Comparison of ENCODE assay signal across 8 mouse cellular contexts in genomic region chr11:69372056-69372779, GRCm38 (mm10). TPM values are rescaled to one million over a fixed set of nuclear protein-coding genes. Genes with fewer than 3 reads are reported as not detected.
DNase-seq lines count a peak whose midpoint lies in the region; ATAC-seq lines count a peak whose summit lies in the region.

No protein-coding gene starts in this region.

- WGBS in neural tube, embryonic 11.5 days = 41% methylated on average over 12 of the region's 12 CpGs
- 51% methylated on average over 12 of the region's 12 CpGs for WGBS in hindbrain, embryonic 10.5 days
- WGBS in midbrain, embryonic 14.5 days = 40% methylated on average over 12 of the region's 12 CpGs

- H3K9ac ChIP-seq in neural tube, embryonic 11.5 days (ENCODE audit: low read length) = peak overlapping the region; percentile 24; the same call in 1 of the 2 replicates
- peak overlapping the region; percentile 37; the same call in 1 of the 2 replicates for H3K9ac ChIP-seq in midbrain, embryonic 14.5 days (replicated peaks; ENCODE audit: low read length)

- peak overlapping the region; percentile 76 for H3K27ac ChIP-seq in neural tube, embryonic 11.5 days (ENCODE audit: low read depth, low read length)
- peak overlapping the region; percentile 100 for H3K27ac ChIP-seq in hindbrain, embryonic 10.5 days
- H3K27ac ChIP-seq in midbrain, embryonic 14.5 days (replicated peaks; ENCODE audit: low read depth, low read length) = peak overlapping the region; percentile 74

- H3K4me3 ChIP-seq in neural tube, embryonic 11.5 days (ENCODE audit: low read depth, low read length) = no peak overlapping the region
- peak overlapping the region; percentile 89 for H3K4me3 ChIP-seq in hindbrain, embryonic 10.5 days
- H3K4me3 ChIP-seq in midbrain, embryonic 14.5 days (replicated peaks; ENCODE audit: low read depth, low read length) = no peak overlapping the region

- DNase-seq in neural tube, embryonic 11.5 days (ENCODE audit: low spot score) = peak; percentile 17
- DNase-seq in neural tube, embryonic 10.5 days (ENCODE audit: extremely low spot score, low spot score) = no peak
- peak; percentile 96 for DNase-seq in cerebellum, adult 9-11 months
- DNase-seq in hindbrain, embryonic 10.5 days (ENCODE audit: low spot score) = peak; percentile 22
- peak; percentile 88 for DNase-seq in layer of hippocampus, adult 9-11 months
- peak; percentile 52 for DNase-seq in midbrain, embryonic 14.5 days
- DNase-seq in gastrocnemius, postnatal 25 days = no peak
- no peak for DNase-seq in adrenal gland, postnatal 25 days

- no peak for ATAC-seq in neural tube, embryonic 11.5 days (ENCODE audit: insufficient read depth, low FRiP score, low TSS enrichment)
- no peak for ATAC-seq in midbrain, embryonic 14.5 days (ENCODE audit: low FRiP score, low TSS enrichment)

- H3K27me3 ChIP-seq in neural tube, embryonic 11.5 days (ENCODE audit: control insufficient read depth, insufficient read depth, low read length) = no peaks in the 10 kb centered on the region
- no peaks in the 10 kb centered on the region for H3K27me3 ChIP-seq in hindbrain, embryonic 10.5 days (ENCODE audit: insufficient read depth, poor library complexity, severe bottlenecking)
- H3K27me3 ChIP-seq in midbrain, embryonic 14.5 days (ENCODE audit: control insufficient read depth, insufficient read depth, low read length) = no peaks in the 10 kb centered on the region

- peak overlapping the region; percentile 33 for H3K4me2 ChIP-seq in neural tube, embryonic 11.5 days (ENCODE audit: low read depth)
- H3K4me2 ChIP-seq in midbrain, embryonic 14.5 days (ENCODE audit: low read length) = peak overlapping the region; percentile 45

- peaks cover 31% of the 10 kb centered on the region for H3K4me1 ChIP-seq in neural tube, embryonic 11.5 days (ENCODE audit: control insufficient read depth, insufficient read depth, low read length)
- peaks cover 59% of the 10 kb centered on the region for H3K4me1 ChIP-seq in hindbrain, embryonic 10.5 days (replicated peaks)
- peaks cover 27% of the 10 kb centered on the region for H3K4me1 ChIP-seq in midbrain, embryonic 14.5 days (ENCODE audit: control insufficient read depth, insufficient read depth, low read length)

- H3K9me3 ChIP-seq in neural tube, embryonic 11.5 days (ENCODE audit: control insufficient read depth, low read length) = no peaks in the 10 kb centered on the region
- no peaks in the 10 kb centered on the region for H3K9me3 ChIP-seq in hindbrain, embryonic 10.5 days
- no peaks in the 10 kb centered on the region for H3K9me3 ChIP-seq in midbrain, embryonic 14.5 days (ENCODE audit: control insufficient read depth, low read length)

- H3K36me3 ChIP-seq in neural tube, embryonic 11.5 days (ENCODE audit: control insufficient read depth, insufficient read depth, low read length) = no peaks in the 10 kb centered on the region
- H3K36me3 ChIP-seq in hindbrain, embryonic 10.5 days = peaks cover 39% of the 10 kb centered on the region
- H3K36me3 ChIP-seq in midbrain, embryonic 14.5 days (ENCODE audit: control insufficient read depth, insufficient read depth, low read length) = peaks cover 4% of the 10 kb centered on the region; the same call in 1 of the 2 replicates

RNA-seq across cellular contexts. Expression of gene Chd3, which starts 3.0 kb away (rescaled TPM):
- polyA plus RNA-seq in neural tube, embryonic 11.5 days (2014; fragmentation: Nextera tagmentation; extraction: Ambion mirVana) = 57.3 and 60.1 TPM in 2 replicates
- 45.1 and 46.9 TPM in 2 replicates for polyA plus RNA-seq in hindbrain, embryonic 10.5 days (2016; fragmentation: Nextera tagmentation; extraction: Ambion mirVana)
- polyA plus RNA-seq in midbrain, embryonic 14.5 days (2014; fragmentation: Nextera tagmentation; extraction: Ambion mirVana) = 77.5 and 80.8 TPM in 2 replicates
- total RNA-seq in gastrocnemius, postnatal 25 days (2021) = 10 to 100 TPM; 12.0 to 13.9 TPM
- total RNA-seq in adrenal gland, postnatal 25 days (2021) = 105 and 111 TPM in 2 replicates

RNA-seq across cellular contexts. Expression of gene Naa38, which starts 23.1 kb away (rescaled TPM):
- polyA plus RNA-seq in neural tube, embryonic 11.5 days (2014; fragmentation: Nextera tagmentation; extraction: Ambion mirVana) = 125 and 129 TPM in 2 replicates
- polyA plus RNA-seq in hindbrain, embryonic 10.5 days (2016; fragmentation: Nextera tagmentation; extraction: Ambion mirVana) = 148 and 159 TPM in 2 replicates
- 97.6 and 123 TPM in 2 replicates for polyA plus RNA-seq in midbrain, embryonic 14.5 days (2014; fragmentation: Nextera tagmentation; extraction: Ambion mirVana)
- 10 to 100 TPM; 60.4 to 65.0 TPM for total RNA-seq in gastrocnemius, postnatal 25 days (2021)
- 127 and 149 TPM in 2 replicates for total RNA-seq in adrenal gland, postnatal 25 days (2021)

RNA-seq across cellular contexts. Expression of gene Cyb5d1, which starts 23.2 kb away (rescaled TPM):
- polyA plus RNA-seq in neural tube, embryonic 11.5 days (2014; fragmentation: Nextera tagmentation; extraction: Ambion mirVana) = 44.7 and 48.4 TPM in 2 replicates
- 47.2 and 51.7 TPM in 2 replicates for polyA plus RNA-seq in hindbrain, embryonic 10.5 days (2016; fragmentation: Nextera tagmentation; extraction: Ambion mirVana)
- 17.0 and 24.8 TPM in 2 replicates for polyA plus RNA-seq in midbrain, embryonic 14.5 days (2014; fragmentation: Nextera tagmentation; extraction: Ambion mirVana)
- 10 to 100 TPM; 26.5 to 26.9 TPM for total RNA-seq in gastrocnemius, postnatal 25 days (2021)
- total RNA-seq in adrenal gland, postnatal 25 days (2021) = 43.5 and 51.0 TPM in 2 replicates

RNA-seq across cellular contexts. Expression of gene Tmem88, which starts 25.8 kb away (rescaled TPM):
- 13.1 and 17.2 TPM in 2 replicates for polyA plus RNA-seq in neural tube, embryonic 11.5 days (2014; fragmentation: Nextera tagmentation; extraction: Ambion mirVana)
- polyA plus RNA-seq in hindbrain, embryonic 10.5 days (2016; fragmentation: Nextera tagmentation; extraction: Ambion mirVana) = 22.1 and 22.2 TPM in 2 replicates
- 2.6 and 4.9 TPM in 2 replicates for polyA plus RNA-seq in midbrain, embryonic 14.5 days (2014; fragmentation: Nextera tagmentation; extraction: Ambion mirVana)
- 1 to 10 TPM; 6.1 to 7.0 TPM for total RNA-seq in gastrocnemius, postnatal 25 days (2021)
- 13.9 and 16.9 TPM in 2 replicates for total RNA-seq in adrenal gland, postnatal 25 days (2021)

RNA-seq across cellular contexts. Expression of gene Rnf227, which starts 32.0 kb away (rescaled TPM):
- polyA plus RNA-seq in neural tube, embryonic 11.5 days (2014; fragmentation: Nextera tagmentation; extraction: Ambion mirVana) = 27.8 and 28.8 TPM in 2 replicates
- polyA plus RNA-seq in hindbrain, embryonic 10.5 days (2016; fragmentation: Nextera tagmentation; extraction: Ambion mirVana) = 18.0 and 19.9 TPM in 2 replicates
- 222 and 270 TPM in 2 replicates for polyA plus RNA-seq in midbrain, embryonic 14.5 days (2014; fragmentation: Nextera tagmentation; extraction: Ambion mirVana)
- under 1 TPM in 1 of 2 experiments, not detected in 1; 0.35 TPM for total RNA-seq in gastrocnemius, postnatal 25 days (2021)
- 6.8 and 7.7 TPM in 2 replicates for total RNA-seq in adrenal gland, postnatal 25 days (2021)

Comparison
In these comparisons a context has a peak if more than half of its experiments do, and no peak if none do; other contexts are left out.
1. DNase-seq: peak in neural tube, embryonic 11.5 days (single experiment), cerebellum, adult 9-11 months (single experiment), hindbrain, embryonic 10.5 days (single experiment), layer of hippocampus, adult 9-11 months (single experiment) and midbrain, embryonic 14.5 days (single experiment); none in neural tube, embryonic 10.5 days (single experiment), gastrocnemius, postnatal 25 days (single experiment) and adrenal gland, postnatal 25 days (single experiment).
2. Peak in every context shown above with its lines, with median percentiles within 50 percentile points of each other: H3K27ac ChIP-seq.